Mouse (Mus musculus) heart, embryonic 11.5 days (tissue): ENCODE data around the gene Rps6kb1. TPM values are rescaled to one million over a fixed set of nuclear protein-coding genes. Genes with fewer than 3 reads are reported as not detected.

Experiments used
- ATAC-seq: fragments of 200-750 bp; cut with Nextera tagmentation; replicated peaks from 2 replicates; pipeline ENCODE4 v1.8.0; 2017; ENCODE audit warnings: moderate library complexity; ENCODE audit not compliant: insufficient number of reproducible peaks, low FRiP score, low TSS enrichment
- H3K27ac ChIP-seq: fragments of 300-500 bp; sonication (generic); 2 replicates; pipeline ENCODE4 v1.5.1; 2014; ENCODE audit warnings: mild to moderate bottlenecking, low read depth, low read length
- H3K27me3 ChIP-seq: fragments of 300-500 bp; sonication (generic); 2 replicates; pipeline ENCODE4 v1.6.1; 2014; ENCODE audit warnings: mild to moderate bottlenecking, low read length, mixed read lengths; ENCODE audit not compliant: control insufficient read depth, insufficient read depth
- H3K36me3 ChIP-seq: fragments of 300-500 bp; sonication (generic); 2 replicates; pipeline ENCODE4 v1.6.1; 2014; ENCODE audit warnings: mild to moderate bottlenecking, low read length, moderate library complexity, mixed read lengths; ENCODE audit not compliant: control insufficient read depth, insufficient read depth
- H3K4me1 ChIP-seq: fragments of 300-500 bp; sonication (generic); 2 replicates; pipeline ENCODE4 v1.6.1; 2014; ENCODE audit warnings: low read length; ENCODE audit not compliant: control insufficient read depth, insufficient read depth
- H3K4me2 ChIP-seq: fragments of 300-500 bp; sonication (generic); 2 replicates; pipeline ENCODE4 v1.6.1; 2014; ENCODE audit warnings: mild to moderate bottlenecking, moderate library complexity
- H3K4me3 ChIP-seq: fragments of 300-500 bp; sonication (generic); 2 replicates; pipeline ENCODE4 v1.5.1; 2014; ENCODE audit warnings: low read depth, low read length
- H3K9ac ChIP-seq: fragments of 300-500 bp; sonication (generic); 2 replicates; pipeline ENCODE4 v1.6.1; 2014; ENCODE audit warnings: mild to moderate bottlenecking, low read depth, low read length, moderate library complexity
- H3K9me3 ChIP-seq: fragments of 300-500 bp; sonication (generic); replicated peaks from 2 replicates; pipeline ENCODE4 v1.6.1; 2016; ENCODE audit warnings: low read length; ENCODE audit not compliant: control insufficient read depth
- WGBS: fragments of 180-500 bp; shearing (Covaris S2); extraction: QIAGEN DNeasy Blood & Tissue Kit; methylation state at CpG from one replicate; pipeline ENCODE4 v1.1.7; 2014; ENCODE audit not compliant: insufficient replicate concordance; 5-methylcytosine and 5-hydroxymethylcytosine counted together
- polyA plus RNA-seq: library from polyadenylated mRNA; unstranded; fragments of >200 nt; fragmentation: Nextera tagmentation; extraction: Ambion mirVana; gene quantifications from 2 replicates; pipeline ENCODE4 v1.2.1, GENCODE M21; 2014

Gene Rps6kb1
- polyA plus RNA-seq, 1 experiment from 2014 or later = 50.0 TPM

DNA sequence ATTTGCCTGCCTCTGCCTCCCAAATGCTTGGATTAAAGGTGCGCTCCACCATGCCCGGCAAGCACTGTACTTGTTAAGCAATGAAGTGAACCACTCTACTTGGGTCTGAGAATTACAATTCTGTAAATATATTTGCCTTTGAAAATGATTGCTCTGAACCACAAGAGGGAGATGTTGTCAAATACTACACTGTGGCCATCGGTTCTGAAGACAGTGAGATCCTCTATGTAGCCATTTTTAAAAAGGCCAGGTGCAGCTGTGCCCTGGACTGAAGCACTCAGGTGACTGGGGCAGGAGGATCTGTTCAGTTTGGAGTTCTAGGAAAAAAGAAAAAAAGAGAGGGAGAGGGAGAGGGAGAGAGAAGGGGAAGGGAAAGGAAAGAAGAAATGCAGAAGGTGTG lies 23.8 kb upstream of the Rps6kb1 start:
- Histone ChIP-seq H3K27ac (no peak overlapping the region), H3K9me3 (no peaks in the 10 kb centered on the region), H3K4me1 (peaks cover 10% of the 10 kb centered on the region), H3K27me3 (no peaks in the 10 kb centered on the region), H3K4me2 (no peak overlapping the region), H3K9ac (no peak overlapping the region), H3K36me3 (peaks cover 2% of the 10 kb centered on the region; the same call in 1 of the 2 replicates), H3K4me3 (no peak overlapping the region)
- ATAC-seq = no peak
- WGBS = 64% methylated on average over 3 of the region's 3 CpGs

DNA sequence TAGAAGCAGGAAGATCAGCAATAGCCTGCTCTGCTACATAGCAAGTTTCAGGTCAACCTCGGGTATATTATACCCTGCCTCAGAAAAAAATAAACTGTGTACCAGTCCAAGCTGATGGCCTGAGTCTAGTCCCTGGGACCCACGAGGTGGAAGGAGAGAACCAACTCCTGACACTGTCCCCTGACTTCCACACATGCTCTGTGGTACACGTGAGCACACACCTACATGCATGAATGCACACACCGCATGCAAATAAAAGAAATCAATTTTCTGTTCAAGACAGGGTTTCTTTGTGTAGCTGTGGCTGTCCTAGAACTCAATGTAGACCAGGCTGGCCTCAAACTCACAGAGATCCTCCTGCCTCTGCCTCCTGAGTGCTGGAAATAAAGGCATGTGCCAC lies 13.7 kb upstream of the Rps6kb1 start:
- Histone ChIP-seq H3K4me2 (no peak overlapping the region), H3K27ac (no peak overlapping the region), H3K9ac (no peak overlapping the region), H3K36me3 (peaks cover 5% of the 10 kb centered on the region; the same call in 1 of the 2 replicates), H3K4me3 (no peak overlapping the region), H3K9me3 (no peaks in the 10 kb centered on the region), H3K27me3 (no peaks in the 10 kb centered on the region), H3K4me1 (no peaks in the 10 kb centered on the region)
- no peak for ATAC-seq
- WGBS = 83% methylated on average over 4 of the region's 4 CpGs

- H3K9me3 ChIP-seq = no peaks in the 10 kb centered on the region
- H3K36me3 ChIP-seq = peaks cover 8% of the 10 kb centered on the region; the same call in 1 of the 2 replicates
- WGBS = 88% methylated on average over 6 of the region's 6 CpGs
Measured at GRCm38 (mm10) chr11:86553525-86553924, 8.9 kb upstream of the Rps6kb1 start.

DNA sequence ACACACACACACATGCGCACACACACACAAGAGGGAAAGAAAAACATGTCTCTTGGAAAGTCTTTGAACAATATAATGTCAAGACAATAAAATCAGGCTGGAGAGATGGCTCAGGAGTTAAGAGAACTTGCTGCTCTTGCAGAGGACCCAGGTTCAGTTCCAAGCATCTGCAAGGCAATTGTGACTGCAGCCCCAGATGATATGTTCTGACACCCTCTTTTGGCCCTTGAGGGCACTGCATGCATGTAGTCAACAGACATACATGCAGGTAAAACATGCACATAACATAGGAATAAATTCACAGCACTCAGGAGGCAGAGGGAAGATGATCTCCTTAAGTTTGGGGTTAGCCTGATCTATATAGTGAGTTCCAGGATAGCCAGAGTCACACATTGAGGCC lies 2.8 kb upstream of the Rps6kb1 start:
- H3K36me3 ChIP-seq = peaks cover 3% of the 10 kb centered on the region; the same call in 1 of the 2 replicates
- H3K4me1 ChIP-seq = peaks cover 6% of the 10 kb centered on the region
- H3K4me2 ChIP-seq = no peak overlapping the region
- H3K4me3 ChIP-seq = no peak overlapping the region
- H3K9ac ChIP-seq = no peak overlapping the region
- no peak overlapping the region for H3K27ac ChIP-seq
- 96% methylated on average over 1 of the region's 1 CpGs for WGBS
- ATAC-seq = no peak
- H3K27me3 ChIP-seq = no peaks in the 10 kb centered on the region
- H3K9me3 ChIP-seq = no peaks in the 10 kb centered on the region

More at GRCm38 (mm10) chr11:86553525-86553924, 8.9 kb upstream of the Rps6kb1 start:
- Histone ChIP-seq H3K27ac (no peak overlapping the region), H3K9ac (no peak overlapping the region), H3K4me1 (no peaks in the 10 kb centered on the region), H3K4me2 (no peak overlapping the region), H3K4me3 (no peak overlapping the region), H3K27me3 (no peaks in the 10 kb centered on the region)
- no peak for ATAC-seq

GRCm38 (mm10) chr11:86545556-86545955 lies 951 bp upstream of the Rps6kb1 start:
- ATAC-seq = no peak
- 71% methylated on average over 8 of the region's 8 CpGs for WGBS
- H3K27me3 ChIP-seq = no peaks in the 10 kb centered on the region
- H3K4me2 ChIP-seq = peak overlapping the region; percentile 71
- H3K9me3 ChIP-seq = no peaks in the 10 kb centered on the region
- H3K36me3 ChIP-seq = peaks cover 3% of the 10 kb centered on the region; the same call in 1 of the 2 replicates
- peak overlapping the region; percentile 76 for H3K9ac ChIP-seq
- H3K4me1 ChIP-seq = peaks cover 7% of the 10 kb centered on the region
- peak overlapping the region; percentile 84; the same call in 1 of the 2 replicates for H3K27ac ChIP-seq
- H3K4me3 ChIP-seq = peak overlapping the region; percentile 83

- Histone ChIP-seq H3K4me2 (peak overlapping the region; percentile 71), H3K9ac (peak overlapping the region; percentile 89), H3K36me3 (no peaks in the 10 kb centered on the region), H3K27me3 (no peaks in the 10 kb centered on the region), H3K4me1 (peaks cover 7% of the 10 kb centered on the region), H3K4me3 (peak overlapping the region; percentile 83), H3K9me3 (no peaks in the 10 kb centered on the region), H3K27ac (peak overlapping the region; percentile 84)
- 1% methylated on average over 49 of the region's 50 CpGs for WGBS
- ATAC-seq = peak; percentile 66; the same call in 1 of the 2 replicates
Measured at GRCm38 (mm10) chr11:86543960-86544638, 506 bp downstream of the Rps6kb1 start.

DNA sequence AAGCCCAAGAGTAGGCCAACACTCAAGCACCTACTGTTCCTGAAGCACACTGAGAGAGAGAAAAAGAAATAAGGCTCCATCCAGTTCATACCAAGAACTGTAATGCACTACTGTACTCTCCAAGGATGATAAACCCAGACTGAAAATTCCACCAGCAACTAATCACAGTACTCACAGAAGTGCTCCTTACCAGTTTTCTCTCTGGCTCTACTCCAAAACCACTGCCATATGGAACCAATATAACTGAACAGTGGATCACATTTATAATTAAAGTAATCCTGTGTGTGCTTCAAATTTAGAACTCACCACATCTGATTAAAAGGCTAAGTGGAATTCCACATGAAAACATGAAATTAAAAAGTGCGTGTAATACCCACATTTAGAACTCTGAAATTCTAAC lies 1.8 kb downstream of the Rps6kb1 start:
- ATAC-seq = no peak
- Histone ChIP-seq H3K27ac (no peak overlapping the region), H3K4me3 (peak overlapping the region; percentile 83; the same call in 1 of the 2 replicates), H3K27me3 (no peaks in the 10 kb centered on the region), H3K36me3 (no peaks in the 10 kb centered on the region), H3K9ac (no peak overlapping the region), H3K9me3 (no peaks in the 10 kb centered on the region), H3K4me2 (peak overlapping the region; percentile 71), H3K4me1 (peaks cover 7% of the 10 kb centered on the region)
- WGBS = 89% methylated on average over 1 of the region's 1 CpGs

- ATAC-seq = no peak
- Histone ChIP-seq H3K4me2 (no peak overlapping the region), H3K27ac (no peak overlapping the region), H3K9me3 (no peaks in the 10 kb centered on the region), H3K9ac (no peak overlapping the region), H3K4me1 (peaks cover 7% of the 10 kb centered on the region), H3K4me3 (no peak overlapping the region), H3K27me3 (no peaks in the 10 kb centered on the region), H3K36me3 (no peaks in the 10 kb centered on the region)
- 93% methylated on average over 2 of the region's 2 CpGs for WGBS
Measured at GRCm38 (mm10) chr11:86540476-86540845, 4.1 kb downstream of the Rps6kb1 start.
